Mouse (Mus musculus): ENCODE results near the gene Psmd3.

- TF ChIP-seq POLR2A (IDR thresholded peaks at IDR 0.05; ENCODE audit: borderline replicate concordance, insufficient read depth, low read length) (no peak), CTCF (IDR thresholded peaks at IDR 0.05; ENCODE audit: borderline replicate concordance, insufficient read depth, low read depth, low read length) (no peak)
These were observed 25.3 kb downstream of the Psmd3 start for GRCm38 (mm10) chr11:98707401-98708281.
